Comparison of ENCODE assay signal across 18 mouse cellular contexts in genomic region chr6:139159741-139160140, GRCm38 (mm10).
DNase-seq lines count a peak whose midpoint lies in the region; ATAC-seq lines count a peak whose summit lies in the region.
"Had no signal": no experiment of that assay in that cellular context is flagged by ENCODE, and none has a peak within 500 bp of the region (broad histone marks: within the 10 kb centered on the region; RNA-seq: fewer than 3 reads in every experiment).

No protein-coding gene starts in this region.

- no peak overlapping the region for H3K4me2 ChIP-seq in hindbrain, embryonic 11.5 days (replicated peaks; ENCODE audit: low read depth, low read length)
- H3K4me2 ChIP-seq in forebrain, embryonic 14.5 days (ENCODE audit: low read length) = no peak overlapping the region
- H3K4me2 ChIP-seq: embryonic facial prominence, embryonic 12.5 days; hindbrain, embryonic 12.5 days; liver, embryonic 15.5 days; midbrain, embryonic 13.5 days had no signal

- no peaks in the 10 kb centered on the region for H3K4me1 ChIP-seq in hindbrain, embryonic 11.5 days (replicated peaks; ENCODE audit: control insufficient read depth, insufficient read depth, low read length)
- no peaks in the 10 kb centered on the region for H3K4me1 ChIP-seq in forebrain, embryonic 14.5 days (ENCODE audit: control insufficient read depth, insufficient read depth, low read length)
- H3K4me1 ChIP-seq: embryonic facial prominence, embryonic 12.5 days; hindbrain, embryonic 12.5 days; liver, embryonic 15.5 days; midbrain, embryonic 13.5 days had no signal

- ATAC-seq in frontal cortex, adult (ENCODE audit: low TSS enrichment) = peak; percentile 94
- ATAC-seq in hindbrain, embryonic 11.5 days (ENCODE audit: low FRiP score) = no peak
- no peak for ATAC-seq in forebrain, embryonic 14.5 days
- ATAC-seq: lung, postnatal 0 days; midbrain, embryonic 13.5 days had no signal

- H3K36me3 ChIP-seq in hindbrain, embryonic 11.5 days (ENCODE audit: control insufficient read depth, insufficient read depth, low read length) = no peaks in the 10 kb centered on the region
- H3K36me3 ChIP-seq in forebrain, embryonic 14.5 days (ENCODE audit: control insufficient read depth, insufficient read depth, low read length) = no peaks in the 10 kb centered on the region
- H3K36me3 ChIP-seq: embryonic facial prominence, embryonic 12.5 days; hindbrain, embryonic 12.5 days; liver, embryonic 15.5 days; midbrain, embryonic 13.5 days had no signal

- H3K27me3 ChIP-seq in hindbrain, embryonic 11.5 days (ENCODE audit: control insufficient read depth, insufficient read depth, low read length) = no peaks in the 10 kb centered on the region
- H3K27me3 ChIP-seq in forebrain, embryonic 14.5 days (replicated peaks; ENCODE audit: control insufficient read depth, insufficient read depth, low read length) = no peaks in the 10 kb centered on the region
- H3K27me3 ChIP-seq: CH12.LX; embryonic facial prominence, embryonic 12.5 days; hindbrain, embryonic 12.5 days; liver, embryonic 15.5 days; midbrain, embryonic 13.5 days had no signal

- no peak overlapping the region for H3K27ac ChIP-seq in hindbrain, embryonic 11.5 days (ENCODE audit: low read depth, low read length)
- H3K27ac ChIP-seq in forebrain, embryonic 14.5 days (ENCODE audit: low read depth, low read length) = no peak overlapping the region
- H3K27ac ChIP-seq: embryonic facial prominence, embryonic 12.5 days; hindbrain, embryonic 12.5 days; liver, embryonic 15.5 days; midbrain, embryonic 13.5 days had no signal

- peak; percentile 12 for DNase-seq in layer of hippocampus, adult 11-12 months (ENCODE audit: low spot score)
- no peak for DNase-seq in layer of hippocampus, postnatal 36 days
- peak; percentile 22 to 47 for DNase-seq in left cerebral cortex, adult 18-20 months (ENCODE audit: low spot score in 2 of 2)
- DNase-seq in right cerebral cortex, postnatal 14 days = peak; percentile 4
- DNase-seq in hindbrain, embryonic 11.5 days (ENCODE audit: low spot score) = no peak
- DNase-seq in testis, postnatal 14 days (ENCODE audit: low spot score) = no peak
- no peak for DNase-seq in forebrain, embryonic 14.5 days (ENCODE audit: low spot score)
- DNase-seq: cerebellum, adult 18-20 months; kidney, adult 9 months; kidney, postnatal 4 days; thymus, postnatal 36 days had no signal

- no peak overlapping the region for H3K4me3 ChIP-seq in hindbrain, embryonic 11.5 days (ENCODE audit: low read depth, low read length)
- H3K4me3 ChIP-seq in forebrain, embryonic 14.5 days (ENCODE audit: low read depth, low read length) = no peak overlapping the region
- H3K4me3 ChIP-seq: embryonic facial prominence, embryonic 12.5 days; hindbrain, embryonic 12.5 days; liver, embryonic 15.5 days; midbrain, embryonic 13.5 days had no signal

- H3K9ac ChIP-seq in hindbrain, embryonic 11.5 days (ENCODE audit: low read depth, low read length) = no peak overlapping the region
- H3K9ac ChIP-seq in forebrain, embryonic 14.5 days (ENCODE audit: low read length) = no peak overlapping the region
- H3K9ac ChIP-seq: embryonic facial prominence, embryonic 12.5 days; hindbrain, embryonic 12.5 days; liver, embryonic 15.5 days; midbrain, embryonic 13.5 days had no signal

- 83% methylated on average over 4 of the region's 4 CpGs for WGBS in hindbrain, embryonic 11.5 days
- WGBS in forebrain, embryonic 14.5 days = 85% methylated on average over 4 of the region's 4 CpGs

- no peaks in the 10 kb centered on the region for H3K9me3 ChIP-seq in hindbrain, embryonic 11.5 days (ENCODE audit: control insufficient read depth, low read length)
- no peaks in the 10 kb centered on the region for H3K9me3 ChIP-seq in forebrain, embryonic 14.5 days (replicated peaks; ENCODE audit: control insufficient read depth, low read length)
- H3K9me3 ChIP-seq: embryonic facial prominence, embryonic 12.5 days; hindbrain, embryonic 12.5 days; liver, embryonic 15.5 days; midbrain, embryonic 13.5 days had no signal

Comparison
In these comparisons a context has a peak if more than half of its experiments do, and no peak if none do; other contexts are left out.
1. DNase-seq: peak in layer of hippocampus, adult 11-12 months (single experiment), left cerebral cortex, adult 18-20 months (2 of 2) and right cerebral cortex, postnatal 14 days (single experiment); none in layer of hippocampus, postnatal 36 days (0 of 2), hindbrain, embryonic 11.5 days (single experiment), testis, postnatal 14 days (single experiment) and forebrain, embryonic 14.5 days (single experiment).